Mouse (Mus musculus) CH12.LX (cell line): ENCODE data around the gene Rlf. TPM values are rescaled to one million over a fixed set of nuclear protein-coding genes. Genes with fewer than 3 reads are reported as not detected.

ENCODE experiments used
- DNase-seq: peaks from one replicate; pipeline ENCODE4 v3.0.0-alpha.2; 2013; ENCODE audit errors: extremely low read depth
- H3K27ac ChIP-seq: 2 replicates; pipeline ENCODE4 v1.5.1; 2012; ENCODE audit warnings: low read depth, mild to moderate bottlenecking, control low read depth, moderate library complexity; ENCODE audit not compliant: insufficient read depth
- H3K27me3 ChIP-seq: replicated peaks from 2 replicates; pipeline ENCODE3; 2012; ENCODE audit warnings: inconsistent platforms
- H3K36me3 ChIP-seq, 2 experiments: replicated peaks in 1 of 2; 2 replicates each; pipeline versions ENCODE3 to v1.6.1; 2012; ENCODE audit warnings: inconsistent platforms in 1 of 2, low read length in 1 of 2, mild to moderate bottlenecking in 1 of 2, mixed read lengths in 1 of 2, moderate library complexity in 1 of 2; ENCODE audit not compliant: control insufficient read depth in 1 of 2, insufficient read depth in 1 of 2
- H3K4me1 ChIP-seq, 2 experiments: 2 replicates each; pipeline ENCODE4 v1.6.1; 2012; ENCODE audit warnings: inconsistent platforms in 1 of 2, moderate library complexity in 1 of 2; ENCODE audit not compliant: insufficient read depth in 2 of 2, control insufficient read depth in 1 of 2
- H3K4me2 ChIP-seq: 2 replicates; pipeline ENCODE4 v1.6.1; 2012; ENCODE audit warnings: low read depth, mild to moderate bottlenecking, control low read depth; ENCODE audit not compliant: poor library complexity, insufficient read depth, severe bottlenecking
- H3K4me3 ChIP-seq, 3 experiments: fragments of 150-350 bp in 1 of 3; sonication (generic) in 1 of 3; replicated peaks in 1 of 3; 2 replicates each; pipeline versions ENCODE3 to v1.5.1; 2011 to 2012; ENCODE audit warnings: low read depth in 2 of 3, low read length in 2 of 3, mild to moderate bottlenecking in 2 of 3, moderate library complexity in 2 of 3, control low read depth in 1 of 3, improper control_type of control experiment in 1 of 3, inconsistent platforms in 1 of 3, mixed read lengths in 1 of 3; ENCODE audit not compliant: poor library complexity in 1 of 3
- H3K79me2 ChIP-seq: replicated peaks from 2 replicates; pipeline ENCODE4 v1.6.1; 2012; ENCODE audit warnings: mild to moderate bottlenecking, moderate library complexity; ENCODE audit not compliant: control insufficient read depth, poor library complexity, insufficient read depth, severe bottlenecking; ENCODE audit errors: extremely low read depth
- H3K9ac ChIP-seq: 2 replicates; pipeline ENCODE4 v1.6.1; 2012; ENCODE audit warnings: low read depth, mild to moderate bottlenecking, control low read depth, moderate library complexity; ENCODE audit not compliant: insufficient read depth
- H3K9me3 ChIP-seq: replicated peaks from 2 replicates; pipeline ENCODE3; 2012; ENCODE audit warnings: low read length, inconsistent platforms, mixed read lengths
- BHLHE40 ChIP-seq: IDR thresholded peaks from 2 replicates; pipeline ENCODE4 v1.6.1; 2011; ENCODE audit warnings: mild to moderate bottlenecking, low read depth, low read length, improper control_type of control experiment
- CHD1 ChIP-seq: IDR thresholded peaks from 2 replicates; pipeline ENCODE4 v1.6.1; 2012; ENCODE audit warnings: low read depth, low read length, improper control_type of control experiment, inconsistent platforms
- CHD2 ChIP-seq: IDR thresholded peaks from 2 replicates; pipeline ENCODE4 v1.6.1; 2011; ENCODE audit warnings: low read length, improper control_type of control experiment
- ELF1 ChIP-seq: IDR thresholded peaks from 2 replicates; pipeline ENCODE4 v1.6.1; 2014; ENCODE audit warnings: low read depth, mild to moderate bottlenecking, inconsistent platforms, low read length, improper control_type of control experiment
- EP300 ChIP-seq: IDR thresholded peaks from 2 replicates; pipeline ENCODE4 v1.6.1; 2011; ENCODE audit warnings: low read length, improper control_type of control experiment
- ETS1 ChIP-seq: conservative IDR thresholded peaks from 2 replicates; pipeline ENCODE4 v1.6.1; 2012; ENCODE audit warnings: low read depth, mild to moderate bottlenecking, inconsistent platforms, low read length, improper control_type of control experiment, moderate library complexity
- GABPA ChIP-seq: IDR thresholded peaks from 2 replicates; pipeline ENCODE4 v1.6.1; 2012; ENCODE audit warnings: low read depth, low read length, improper control_type of control experiment, inconsistent platforms; ENCODE audit not compliant: insufficient replicate concordance
- HCFC1 ChIP-seq: IDR thresholded peaks from 2 replicates; pipeline ENCODE4 v1.6.1; 2012; ENCODE audit warnings: low read depth, mild to moderate bottlenecking, inconsistent platforms, low read length, improper control_type of control experiment
- IRF4 ChIP-seq: IDR thresholded peaks from 2 replicates; pipeline ENCODE4 v1.6.1; 2014; ENCODE audit warnings: low read depth, mild to moderate bottlenecking, inconsistent platforms, low read length, improper control_type of control experiment
- KAT2A ChIP-seq: IDR thresholded peaks from 2 replicates; pipeline ENCODE4 v1.6.1; 2012; ENCODE audit warnings: low read length, improper control_type of control experiment, inconsistent platforms; ENCODE audit not compliant: insufficient replicate concordance
- MAFK ChIP-seq: IDR thresholded peaks from 2 replicates; pipeline ENCODE4 v1.6.1; 2011; ENCODE audit warnings: low read length, improper control_type of control experiment; ENCODE audit not compliant: insufficient replicate concordance
- MAX ChIP-seq: IDR thresholded peaks from 2 replicates; pipeline ENCODE4 v1.6.1; 2011; ENCODE audit warnings: low read length, improper control_type of control experiment
- MAZ ChIP-seq: IDR thresholded peaks from 2 replicates; pipeline ENCODE4 v1.6.1; 2012; ENCODE audit warnings: low read depth, mild to moderate bottlenecking, inconsistent platforms, low read length, improper control_type of control experiment, moderate library complexity
- MEF2A ChIP-seq: IDR thresholded peaks from 2 replicates; pipeline ENCODE4 v1.6.1; 2014; ENCODE audit warnings: low read depth, mild to moderate bottlenecking, inconsistent platforms, low read length, improper control_type of control experiment, borderline replicate concordance
- MXI1 ChIP-seq: IDR thresholded peaks from 2 replicates; pipeline ENCODE4 v1.6.1; 2011; ENCODE audit warnings: mild to moderate bottlenecking, low read depth, low read length, improper control_type of control experiment
- MYC ChIP-seq: IDR thresholded peaks from 2 replicates; pipeline ENCODE4 v1.6.1; 2011; ENCODE audit warnings: low read depth, mild to moderate bottlenecking, improper control_type of control experiment, low read length
- NELFE ChIP-seq: IDR thresholded peaks from 2 replicates; pipeline ENCODE4 v1.6.1; 2011; ENCODE audit warnings: low read depth, low read length, improper control_type of control experiment
- PAX5 ChIP-seq: IDR thresholded peaks from 2 replicates; pipeline ENCODE4 v1.6.1; 2012; ENCODE audit warnings: low read length, inconsistent platforms, mixed read lengths
- RAD21 ChIP-seq: IDR thresholded peaks from 2 replicates; pipeline ENCODE4 v1.6.1; 2011; ENCODE audit warnings: low read depth, mild to moderate bottlenecking, low read length, improper control_type of control experiment, moderate library complexity
- RCOR1 ChIP-seq: conservative IDR thresholded peaks from 2 replicates; pipeline ENCODE4 v1.6.1; 2012; ENCODE audit warnings: low read depth, mild to moderate bottlenecking, inconsistent platforms, low read length, improper control_type of control experiment
- SIN3A ChIP-seq: IDR thresholded peaks from 2 replicates; pipeline ENCODE4 v1.6.1; 2012; ENCODE audit warnings: low read length, improper control_type of control experiment, inconsistent platforms
- SMC3 ChIP-seq: IDR thresholded peaks from 2 replicates; pipeline ENCODE4 v1.6.1; 2011; ENCODE audit warnings: low read depth, low read length, improper control_type of control experiment
- TBP ChIP-seq: conservative IDR thresholded peaks from 2 replicates; pipeline ENCODE4 v1.6.1; 2011; ENCODE audit warnings: low read depth, low read length, improper control_type of control experiment
- TCF12 ChIP-seq: IDR thresholded peaks from 2 replicates; pipeline ENCODE4 v1.6.1; 2014; ENCODE audit warnings: low read depth, mild to moderate bottlenecking, inconsistent platforms, low read length, improper control_type of control experiment
- UBTF ChIP-seq: IDR thresholded peaks from 2 replicates; pipeline ENCODE4 v1.6.1; 2012; ENCODE audit warnings: low read depth, mild to moderate bottlenecking, inconsistent platforms, low read length, improper control_type of control experiment, moderate library complexity
- USF2 ChIP-seq: conservative IDR thresholded peaks from 2 replicates; pipeline ENCODE4 v1.6.1; 2011; ENCODE audit warnings: low read depth, low read length, improper control_type of control experiment
- ZC3H11A ChIP-seq: IDR thresholded peaks from 2 replicates; pipeline ENCODE4 v1.6.1; 2012; ENCODE audit warnings: low read depth, mild to moderate bottlenecking, inconsistent platforms, low read length, improper control_type of control experiment
- ZKSCAN1 ChIP-seq: IDR thresholded peaks from 2 replicates; pipeline ENCODE4 v1.6.1; 2012; ENCODE audit warnings: low read depth, inconsistent platforms, low read length, improper control_type of control experiment, borderline replicate concordance
- ZMIZ1 ChIP-seq: IDR thresholded peaks from 2 replicates; pipeline ENCODE4 v1.6.1; 2012; ENCODE audit warnings: low read depth, mild to moderate bottlenecking, inconsistent platforms, low read length, improper control_type of control experiment
- ZNF384 ChIP-seq: IDR thresholded peaks from 2 replicates; pipeline ENCODE4 v1.6.1; 2012; ENCODE audit warnings: low read depth, low read length, improper control_type of control experiment, inconsistent platforms
- dilution Hi-C: fragments of 300-500 bp; cut with MboI; formaldehyde crosslinking; loops from 2 replicates; pipeline ENCODE4 v1.14.3; 2020; ENCODE audit warnings: low sequenced_read_pairs; ENCODE audit not compliant: extremely low pct_unique_long_range_greater_than_20kb, extremely low pct_ligation_motif_present
- in situ Hi-C: fragments of 300-500 bp; cut with MboI; formaldehyde crosslinking; loops from 3 replicates; pipeline ENCODE4 v1.14.3; 2019; ENCODE audit warnings: low sequenced_read_pairs, low pct_ligation_motif_present, low pct_unique_long_range_greater_than_20kb, mixed read lengths
- polyA plus RNA-seq: library from polyadenylated mRNA; unstranded; fragments of >175 nt; gene quantifications from 2 replicates; pipeline ENCODE4 v1.2.1, GENCODE M21; 2012; ENCODE audit warnings: low read depth; ENCODE audit not compliant: insufficient read length
- total RNA-seq, 2 experiments: library from RNA; depleted of rRNA; stranded (reverse); fragments of 300-350 nt in 1 of 2; fragments of >200 nt in 1 of 2; gene quantifications; 2 replicates each; pipeline ENCODE4 v1.2.3; 2012 to 2014

Rlf gene
- total and polyA plus RNA-seq, 3 experiments = 9.4 to 25.5 (median 17.4) TPM

DNA sequence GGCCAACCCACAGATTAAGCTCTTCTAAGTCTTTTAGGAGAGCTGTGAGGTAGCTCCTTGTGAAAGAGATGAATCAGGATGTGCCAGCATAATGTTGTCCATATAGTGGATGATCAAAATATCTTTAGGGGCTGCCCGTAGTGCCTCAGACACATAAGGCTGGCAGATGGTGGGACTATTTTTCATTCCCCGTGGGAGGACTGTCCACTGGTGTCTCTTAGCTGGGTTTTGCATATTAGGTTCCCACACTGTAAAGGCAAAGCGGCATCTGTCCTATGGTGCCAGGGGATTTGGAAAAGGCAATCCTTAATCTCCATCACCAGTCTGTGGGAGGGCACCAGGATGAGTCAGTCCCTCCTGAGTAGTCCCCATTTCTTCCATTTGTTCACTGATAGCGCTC, 111.6 kb downstream of the Rlf start:
- Histone ChIP-seq H3K27me3 (peaks cover 31% of the 10 kb centered on the region), H3K79me2 (no peaks in the 10 kb centered on the region), H3K9ac (no peak overlapping the region)
- in situ Hi-C loops = no loop called here
- TF ChIP-seq NELFE = no peak
- no peak for TF ChIP-seq USF2
- no peak for TF ChIP-seq ELF1
- TF ChIP-seq CHD2 = no peak
- no peak for TF ChIP-seq RCOR1
- TF ChIP-seq MXI1 = no peak
- no peak for TF ChIP-seq MAFK
- TF ChIP-seq, all 38 proteins: peak for 0
- dilution Hi-C loops = no loop called here
- Histone ChIP-seq H3K27ac (no peak overlapping the region), H3K9me3 (no peaks in the 10 kb centered on the region), H3K4me1 (peaks cover 0 to 3% of the 10 kb centered on the region in 2 experiments; a peak in 2 of 4 replicates), H3K36me3 (no peaks in the 10 kb centered on the region), H3K4me3 (no peak overlapping the region), H3K4me2 (no peak overlapping the region)
- DNase-seq = no peak

DNA sequence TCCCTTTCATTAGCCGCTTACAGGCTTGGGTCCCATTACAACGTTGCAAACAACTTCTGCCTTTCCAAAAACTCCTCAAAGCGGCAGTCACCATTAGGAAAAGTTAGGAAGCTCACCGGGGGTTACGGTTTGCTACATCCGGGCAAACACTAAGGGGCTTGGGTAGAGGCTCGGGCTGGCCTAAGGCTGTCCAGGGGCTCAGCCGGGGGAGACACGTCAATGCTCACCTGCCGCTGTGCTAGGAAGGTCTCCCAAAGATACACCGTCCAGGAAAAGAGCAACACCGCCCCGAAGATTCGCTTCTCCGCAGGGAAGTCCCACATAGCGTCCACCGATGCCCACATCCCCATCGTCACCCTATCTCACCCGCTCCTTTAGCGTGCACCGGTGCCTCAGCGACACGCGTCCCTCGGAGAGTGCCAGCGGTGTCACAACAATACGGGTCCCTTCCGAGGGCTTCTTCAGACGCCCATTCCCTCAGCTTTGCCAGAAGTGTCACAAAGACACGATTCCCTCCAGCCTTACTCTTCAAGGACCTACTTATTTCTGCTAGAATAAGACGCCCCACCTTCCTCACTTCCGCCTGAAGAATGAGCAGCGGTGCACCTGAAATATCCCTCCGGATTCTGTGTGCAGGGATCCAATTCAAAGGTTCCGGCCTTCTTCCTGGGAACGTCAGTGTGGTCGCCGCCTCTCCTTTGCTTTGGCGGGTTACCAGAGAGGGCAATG, 117.1 kb downstream of the Rlf start, which contains the start of gene Zmpste24:
Gene Zmpste24, minus strand, starts transcription at position 592 of the 729 bp plus-strand sequence.
- in situ Hi-C loops = no loop called here
- TF ChIP-seq TBP = peak; percentile 89
- TF ChIP-seq MEF2A = no peak; the same call in 1 of the 2 replicates
- TF ChIP-seq SIN3A = peak; percentile 89
- TF ChIP-seq ZKSCAN1 = no peak
- TF ChIP-seq TCF12 = peak; percentile 76
- peak; percentile 62; the same call in 1 of the 2 replicates for TF ChIP-seq KAT2A
- peak; percentile 86 for TF ChIP-seq NELFE
- no peak for TF ChIP-seq RAD21
- no peak for TF ChIP-seq ZNF384
- 0 out of 2 replicates have a peak, but pooled peaks have one; percentile 47 for TF ChIP-seq UBTF
- TF ChIP-seq CHD1 = no peak
- TF ChIP-seq ZMIZ1 = no peak
- peak; percentile 59; the same call in 1 of the 2 replicates for TF ChIP-seq IRF4
- peak; percentile 44; the same call in 1 of the 2 replicates for TF ChIP-seq MAZ
- TF ChIP-seq ZC3H11A = no peak
- TF ChIP-seq MXI1 = peak; percentile 78; the same call in 1 of the 2 replicates
- no peak for TF ChIP-seq GABPA
- TF ChIP-seq ELF1 = peak; percentile 87
- TF ChIP-seq MAX = peak; percentile 33; the same call in 1 of the 2 replicates
- no peak for TF ChIP-seq RCOR1
- no peak for TF ChIP-seq CHD2
- TF ChIP-seq BHLHE40 = no peak
- no peak for TF ChIP-seq PAX5
- no peak for TF ChIP-seq ETS1
- no peak for TF ChIP-seq MYC
- no peak for TF ChIP-seq EP300
- no peak for TF ChIP-seq SMC3
- TF ChIP-seq HCFC1 = peak; percentile 91

More for the DNA sequence above, 117.1 kb downstream of the Rlf start, which contains the start of gene Zmpste24:
- DNase-seq = peak; percentile 97
- peak within 1 kb of the TSS; percentile 73 for H3K9ac ChIP-seq
- peaks cover 3 to 8% of the 10 kb centered on the region in 2 experiments; a peak in 3 of 4 replicates for H3K4me1 ChIP-seq
- H3K27ac ChIP-seq = peak within 1 kb of the TSS; percentile 47
- dilution Hi-C loops = no loop called here
- peaks cover 2% of the 10 kb centered on the region for H3K9me3 ChIP-seq
- peaks cover 14% of the 10 kb centered on the region for H3K79me2 ChIP-seq
- peak within 1 kb of the TSS; percentile 87 for H3K4me2 ChIP-seq
- peak within 1 kb of the TSS; percentile 84 to 96 (median 94) for H3K4me3 ChIP-seq
- H3K36me3 ChIP-seq = peaks cover 25 to 27% of the 10 kb centered on the region in 2 experiments
- peaks cover 3% of the 10 kb centered on the region for H3K27me3 ChIP-seq
